ENCODE assay signal across 10 mouse cellular contexts in the genomic region with DNA sequence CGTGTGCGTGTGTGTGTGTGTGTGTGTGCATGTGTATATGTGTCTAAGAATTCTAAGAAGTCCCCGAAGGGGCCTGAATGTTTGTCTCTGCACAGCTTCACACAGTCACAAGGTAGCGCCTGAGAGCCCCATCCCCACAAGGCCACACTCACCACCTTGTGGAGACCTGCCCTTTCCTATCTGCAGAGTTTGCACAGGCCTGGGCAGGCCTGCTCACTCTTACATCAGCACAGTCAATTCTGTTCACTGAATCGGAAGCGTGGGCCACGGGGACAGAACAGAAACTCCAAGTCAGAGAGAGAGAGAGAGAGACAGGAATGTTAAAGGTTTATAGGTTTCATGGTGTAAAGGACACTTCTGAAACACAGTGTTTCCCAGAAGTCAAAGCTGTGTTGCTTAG. TPM values are rescaled to one million over a fixed set of nuclear protein-coding genes. Genes with fewer than 3 reads are reported as not detected.
DNase-seq lines count a peak whose midpoint lies in the region; ATAC-seq lines count a peak whose summit lies in the region.
"Had no signal": no experiment of that assay in that cellular context is flagged by ENCODE, and none has a peak within 500 bp of the region (broad histone marks: within the 10 kb centered on the region; RNA-seq: fewer than 3 reads in every experiment).

No protein-coding gene starts in this region.

- no peak overlapping the region for H3K9ac ChIP-seq in midbrain, embryonic 15.5 days
- H3K9ac ChIP-seq in midbrain, embryonic 11.5 days (ENCODE audit: low read length): no peak overlapping the region
- no peak overlapping the region for H3K9ac ChIP-seq in embryonic facial prominence, embryonic 13.5 days
- H3K9ac ChIP-seq in limb, embryonic 15.5 days: no peak overlapping the region
- H3K9ac ChIP-seq: intestine, embryonic 15.5 days had no signal

- no peaks in the 10 kb centered on the region for H3K4me1 ChIP-seq in midbrain, embryonic 15.5 days
- no peaks in the 10 kb centered on the region for H3K4me1 ChIP-seq in midbrain, embryonic 11.5 days (ENCODE audit: control insufficient read depth, insufficient read depth, low read length)
- H3K4me1 ChIP-seq in embryonic facial prominence, embryonic 13.5 days: 0 out of 2 replicates have a peak, but pooled peaks cover 4% of the 10 kb centered on the region
- H3K4me1 ChIP-seq in limb, embryonic 15.5 days: no peaks in the 10 kb centered on the region
- H3K4me1 ChIP-seq: intestine, embryonic 15.5 days had no signal

- no peaks in the 10 kb centered on the region for H3K27me3 ChIP-seq in midbrain, embryonic 15.5 days (replicated peaks)
- H3K27me3 ChIP-seq in midbrain, embryonic 11.5 days (ENCODE audit: control insufficient read depth, insufficient read depth, low read length): no peaks in the 10 kb centered on the region
- no peaks in the 10 kb centered on the region for H3K27me3 ChIP-seq in embryonic facial prominence, embryonic 13.5 days
- H3K27me3 ChIP-seq in limb, embryonic 15.5 days: no peaks in the 10 kb centered on the region
- H3K27me3 ChIP-seq: intestine, embryonic 15.5 days had no signal

- H3K27ac ChIP-seq in midbrain, embryonic 15.5 days: no peak overlapping the region
- no peak overlapping the region for H3K27ac ChIP-seq in midbrain, embryonic 11.5 days (ENCODE audit: low read depth, low read length)
- peak overlapping the region; percentile 29; the same call in 1 of the 2 replicates for H3K27ac ChIP-seq in embryonic facial prominence, embryonic 13.5 days
- 0 out of 2 replicates have a peak overlapping the region, but pooled peaks have one; percentile 33 for H3K27ac ChIP-seq in limb, embryonic 15.5 days
- H3K27ac ChIP-seq: intestine, embryonic 15.5 days had no signal

- no peaks in the 10 kb centered on the region for H3K9me3 ChIP-seq in midbrain, embryonic 15.5 days
- H3K9me3 ChIP-seq in midbrain, embryonic 11.5 days (ENCODE audit: control insufficient read depth, low read length): no peaks in the 10 kb centered on the region
- H3K9me3 ChIP-seq in embryonic facial prominence, embryonic 13.5 days: no peaks in the 10 kb centered on the region
- H3K9me3 ChIP-seq in limb, embryonic 15.5 days: no peaks in the 10 kb centered on the region
- H3K9me3 ChIP-seq: intestine, embryonic 15.5 days had no signal

- ATAC-seq in midbrain, embryonic 15.5 days (replicated peaks): peak; percentile 49; the same call in 1 of the 2 replicates
- no peak for ATAC-seq in midbrain, embryonic 11.5 days (ENCODE audit: low FRiP score)
- ATAC-seq in embryonic facial prominence, embryonic 13.5 days (ENCODE audit: insufficient number of reproducible peaks, insufficient read depth, low FRiP score, low TSS enrichment, low read depth): peak; percentile 64; the same call in 1 of the 2 replicates
- peak; percentile 64; the same call in 1 of the 2 replicates for ATAC-seq in limb, embryonic 15.5 days (ENCODE audit: insufficient number of reproducible peaks, low FRiP score, low TSS enrichment, low read depth)
- ATAC-seq: intestine, embryonic 15.5 days had no signal

- 81% methylated on average over 7 of the region's 7 CpGs for WGBS in midbrain, embryonic 15.5 days
- WGBS in midbrain, embryonic 11.5 days: 80% methylated on average over 7 of the region's 7 CpGs
- WGBS in embryonic facial prominence, embryonic 13.5 days: 75% methylated on average over 7 of the region's 7 CpGs
- 62% methylated on average over 7 of the region's 7 CpGs for WGBS in limb, embryonic 15.5 days

- no peaks in the 10 kb centered on the region for H3K36me3 ChIP-seq in midbrain, embryonic 15.5 days (replicated peaks)
- no peaks in the 10 kb centered on the region for H3K36me3 ChIP-seq in midbrain, embryonic 11.5 days (ENCODE audit: control insufficient read depth, insufficient read depth, low read length)
- no peaks in the 10 kb centered on the region for H3K36me3 ChIP-seq in embryonic facial prominence, embryonic 13.5 days
- no peaks in the 10 kb centered on the region for H3K36me3 ChIP-seq in limb, embryonic 15.5 days
- H3K36me3 ChIP-seq: intestine, embryonic 15.5 days had no signal

- H3K4me3 ChIP-seq in midbrain, embryonic 15.5 days: no peak overlapping the region
- H3K4me3 ChIP-seq in midbrain, embryonic 11.5 days (ENCODE audit: low read depth, low read length): no peak overlapping the region
- H3K4me3 ChIP-seq in embryonic facial prominence, embryonic 13.5 days: no peak overlapping the region
- H3K4me3 ChIP-seq in limb, embryonic 15.5 days: no peak overlapping the region
- H3K4me3 ChIP-seq: intestine, embryonic 15.5 days had no signal

- DNase-seq in midbrain, embryonic 11.5 days (ENCODE audit: low spot score, missing footprints): no peak
- DNase-seq in urinary bladder, postnatal 14 days (ENCODE audit: low spot score): peak; percentile 78
- no peak for DNase-seq in frontal cortex, postnatal 25 days (ENCODE audit: low spot score in 2 of 2)
- no peak for DNase-seq in cerebellum, adult 11-12 months
- DNase-seq: adrenal gland, postnatal 14 days; right cerebral cortex, postnatal 25 days had no signal

- no peak overlapping the region for H3K4me2 ChIP-seq in midbrain, embryonic 15.5 days
- H3K4me2 ChIP-seq in midbrain, embryonic 11.5 days: no peak overlapping the region
- H3K4me2 ChIP-seq in embryonic facial prominence, embryonic 13.5 days: no peak overlapping the region
- no peak overlapping the region for H3K4me2 ChIP-seq in limb, embryonic 15.5 days
- H3K4me2 ChIP-seq: intestine, embryonic 15.5 days had no signal

RNA-seq across cellular contexts. Expression of gene Lgals8, which starts 20.9 kb away (rescaled TPM):
- 20.3 and 25.6 TPM in 2 replicates for polyA plus RNA-seq in midbrain, embryonic 15.5 days (2015; fragmentation: Nextera tagmentation; extraction: Ambion mirVana)
- polyA plus RNA-seq in midbrain, embryonic 11.5 days (2014; fragmentation: Nextera tagmentation; extraction: Ambion mirVana): 10.5 and 13.8 TPM in 2 replicates
- 17.2 TPM in 2 replicates for polyA plus RNA-seq in embryonic facial prominence, embryonic 13.5 days (2015; fragmentation: Nextera tagmentation; extraction: Ambion mirVana)
- 23.4 and 23.6 TPM in 2 replicates for polyA plus RNA-seq in limb, embryonic 15.5 days (2015; fragmentation: Nextera tagmentation; extraction: Ambion mirVana)

RNA-seq across cellular contexts. Expression of gene Edaradd, which starts 34.6 kb away (rescaled TPM):
- 1.4 and 1.5 TPM in 2 replicates for polyA plus RNA-seq in midbrain, embryonic 15.5 days (2015; fragmentation: Nextera tagmentation; extraction: Ambion mirVana)
- polyA plus RNA-seq in midbrain, embryonic 11.5 days (2014; fragmentation: Nextera tagmentation; extraction: Ambion mirVana): 2.2 and 3.2 TPM in 2 replicates
- 5.2 and 5.8 TPM in 2 replicates for polyA plus RNA-seq in embryonic facial prominence, embryonic 13.5 days (2015; fragmentation: Nextera tagmentation; extraction: Ambion mirVana)
- 5.7 and 5.8 TPM in 2 replicates for polyA plus RNA-seq in limb, embryonic 15.5 days (2015; fragmentation: Nextera tagmentation; extraction: Ambion mirVana)

Comparison
In these comparisons a context has a peak if more than half of its experiments do, and no peak if none do; other contexts are left out.
1. H3K27ac ChIP-seq: peak in embryonic facial prominence, embryonic 13.5 days (single experiment) and limb, embryonic 15.5 days (single experiment); none in midbrain, embryonic 15.5 days (single experiment) and midbrain, embryonic 11.5 days (single experiment).